Mouse (Mus musculus): ENCODE results near the gene Cacng8. TPM values are rescaled to one million over a fixed set of nuclear protein-coding genes. Genes with fewer than 3 reads are reported as not detected.

Gene Cacng8
- polyA plus RNA-seq, 1 experiment from 2014 or later, result 0.67 TPM

- 36% methylated on average over 12 of the region's 12 CpGs for WGBS
- Histone ChIP-seq H3K27me3 (ENCODE audit: insufficient read depth, low read length) (no peaks in the 10 kb centered on the region), H3K4me2 (ENCODE audit: low read length) (no peak overlapping the region), H3K27ac (no peak overlapping the region), H3K36me3 (ENCODE audit: insufficient read depth, low read length) (no peaks in the 10 kb centered on the region), H3K9ac (ENCODE audit: low read depth, low read length) (no peak overlapping the region), H3K4me1 (replicated peaks; ENCODE audit: insufficient read depth, low read length) (0 out of 2 replicates have a peak, but pooled peaks cover 4% of the 10 kb centered on the region), H3K9me3 (replicated peaks; ENCODE audit: low read length) (no peaks in the 10 kb centered on the region), H3K4me3 (replicated peaks; ENCODE audit: low read depth, low read length) (no peak overlapping the region)
- DNase-seq (ENCODE audit: low spot score), result peak; percentile 11
- ATAC-seq (replicated peaks; ENCODE audit: low FRiP score, low read depth), result no peak
- TF ChIP-seq CTCF (IDR thresholded peaks at IDR 0.05; ENCODE audit: low read depth), result no peak
Measured at GRCm38 (mm10) chr7:3368311-3368710, 22.2 kb upstream of the Cacng8 start.

DNA sequence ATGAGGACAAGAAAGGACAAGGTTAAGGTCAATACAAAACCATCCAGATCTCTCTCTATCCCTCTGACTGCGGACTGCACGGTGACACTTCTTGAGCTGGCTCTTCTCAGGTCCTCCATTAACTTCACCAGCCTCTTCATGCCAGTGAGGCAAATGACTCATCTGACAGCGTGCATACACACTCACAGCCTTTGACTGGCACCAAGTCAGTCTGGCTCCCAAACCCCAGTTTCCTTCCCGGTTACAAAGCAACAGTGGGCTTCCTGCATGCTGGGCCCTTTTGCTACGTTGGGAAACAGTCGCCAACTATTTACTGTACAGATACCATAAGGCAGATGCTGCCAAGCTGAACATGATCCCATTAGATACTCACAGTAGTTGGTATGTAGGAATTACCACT lies 21.3 kb upstream of the Cacng8 start:
- Histone ChIP-seq H3K4me1 (replicated peaks; ENCODE audit: insufficient read depth, low read length) (0 out of 2 replicates have a peak, but pooled peaks cover 4% of the 10 kb centered on the region), H3K9me3 (replicated peaks; ENCODE audit: low read length) (no peaks in the 10 kb centered on the region), H3K27ac (no peak overlapping the region), H3K36me3 (ENCODE audit: insufficient read depth, low read length) (no peaks in the 10 kb centered on the region), H3K27me3 (ENCODE audit: insufficient read depth, low read length) (no peaks in the 10 kb centered on the region), H3K4me3 (replicated peaks; ENCODE audit: low read depth, low read length) (no peak overlapping the region), H3K4me2 (ENCODE audit: low read length) (no peak overlapping the region), H3K9ac (ENCODE audit: low read depth, low read length) (no peak overlapping the region)
- 77% methylated on average over 6 of the region's 6 CpGs for WGBS
- ATAC-seq (replicated peaks; ENCODE audit: low FRiP score, low read depth) (no peak), DNase-seq (ENCODE audit: low spot score) (no peak)
- no peak for TF ChIP-seq CTCF (IDR thresholded peaks at IDR 0.05; ENCODE audit: low read depth)

GRCm38 (mm10) chr7:3370407-3370806 lies 20.1 kb upstream of the Cacng8 start:
- Histone ChIP-seq H3K36me3 (ENCODE audit: insufficient read depth, low read length) (no peaks in the 10 kb centered on the region), H3K4me2 (ENCODE audit: low read length) (no peak overlapping the region), H3K9me3 (replicated peaks; ENCODE audit: low read length) (no peaks in the 10 kb centered on the region), H3K9ac (ENCODE audit: low read depth, low read length) (no peak overlapping the region), H3K27ac (no peak overlapping the region), H3K4me3 (replicated peaks; ENCODE audit: low read depth, low read length) (no peak overlapping the region), H3K4me1 (replicated peaks; ENCODE audit: insufficient read depth, low read length) (0 out of 2 replicates have a peak, but pooled peaks cover 4% of the 10 kb centered on the region), H3K27me3 (ENCODE audit: insufficient read depth, low read length) (no peaks in the 10 kb centered on the region)
- DNase-seq (ENCODE audit: low spot score), result peak; percentile 66
- ATAC-seq (replicated peaks; ENCODE audit: low FRiP score, low read depth), result no peak
- no peak for TF ChIP-seq CTCF (IDR thresholded peaks at IDR 0.05; ENCODE audit: low read depth)
- 39% methylated on average over 4 of the region's 4 CpGs for WGBS

DNA sequence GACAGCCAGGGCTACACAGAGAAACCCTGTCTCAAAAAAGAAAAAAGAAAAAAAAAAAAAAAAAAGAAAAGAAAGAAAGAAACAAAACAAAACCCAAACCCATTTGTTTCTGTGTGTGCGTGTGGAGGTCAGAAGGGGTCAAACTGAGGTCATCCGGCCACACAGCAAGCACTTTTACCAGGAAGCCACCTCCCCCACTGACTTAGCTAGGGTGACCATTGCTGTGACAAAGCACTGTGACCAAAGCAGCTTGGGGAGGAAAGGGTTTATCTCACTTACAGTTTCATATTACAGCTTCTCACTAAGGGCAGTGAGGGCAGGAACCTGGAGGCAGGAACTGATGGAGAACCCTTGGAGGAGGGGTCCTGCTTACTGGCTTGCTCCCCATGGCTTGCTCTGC lies 18.1 kb upstream of the Cacng8 start:
- Histone ChIP-seq H3K4me2 (ENCODE audit: low read length) (no peak overlapping the region), H3K4me1 (replicated peaks; ENCODE audit: insufficient read depth, low read length) (0 out of 2 replicates have a peak, but pooled peaks cover 4% of the 10 kb centered on the region), H3K9ac (ENCODE audit: low read depth, low read length) (no peak overlapping the region), H3K36me3 (ENCODE audit: insufficient read depth, low read length) (no peaks in the 10 kb centered on the region), H3K27me3 (ENCODE audit: insufficient read depth, low read length) (no peaks in the 10 kb centered on the region), H3K27ac (no peak overlapping the region), H3K4me3 (replicated peaks; ENCODE audit: low read depth, low read length) (no peak overlapping the region), H3K9me3 (replicated peaks; ENCODE audit: low read length) (no peaks in the 10 kb centered on the region)
- TF ChIP-seq CTCF (IDR thresholded peaks at IDR 0.05; ENCODE audit: low read depth), result no peak
- 41% methylated on average over 2 of the region's 2 CpGs for WGBS
- ATAC-seq (replicated peaks; ENCODE audit: low FRiP score, low read depth), result no peak
- no peak for DNase-seq (ENCODE audit: low spot score)

DNA sequence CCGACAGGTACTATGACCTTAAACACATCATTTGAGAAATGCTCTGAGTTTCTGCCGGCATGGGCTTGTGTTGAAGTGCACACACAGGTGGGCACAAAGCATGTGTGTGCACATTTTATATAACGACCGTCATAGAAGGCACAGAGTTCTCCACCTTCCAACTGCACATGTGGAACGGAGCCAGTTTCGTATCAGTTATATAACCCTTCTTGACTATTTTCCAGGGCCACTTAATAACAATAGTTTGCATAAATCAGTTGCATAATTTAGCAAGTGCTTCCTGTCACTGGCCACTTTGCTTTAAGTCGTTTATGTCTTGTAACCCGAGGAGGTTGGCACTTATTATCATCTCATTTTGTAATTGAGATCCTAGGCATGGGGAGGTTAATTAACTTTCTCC lies 16.7 kb upstream of the Cacng8 start:
- no peak for ATAC-seq (replicated peaks; ENCODE audit: low FRiP score, low read depth)
- Histone ChIP-seq H3K4me3 (replicated peaks; ENCODE audit: low read depth, low read length) (no peak overlapping the region), H3K9ac (ENCODE audit: low read depth, low read length) (no peak overlapping the region), H3K9me3 (replicated peaks; ENCODE audit: low read length) (no peaks in the 10 kb centered on the region), H3K4me1 (replicated peaks; ENCODE audit: insufficient read depth, low read length) (no peaks in the 10 kb centered on the region), H3K27me3 (ENCODE audit: insufficient read depth, low read length) (no peaks in the 10 kb centered on the region), H3K36me3 (ENCODE audit: insufficient read depth, low read length) (no peaks in the 10 kb centered on the region), H3K27ac (no peak overlapping the region), H3K4me2 (ENCODE audit: low read length) (no peak overlapping the region)
- DNase-seq (ENCODE audit: low spot score), result no peak
- 73% methylated on average over 8 of the region's 8 CpGs for WGBS
- TF ChIP-seq CTCF (IDR thresholded peaks at IDR 0.05; ENCODE audit: low read depth), result no peak

DNA sequence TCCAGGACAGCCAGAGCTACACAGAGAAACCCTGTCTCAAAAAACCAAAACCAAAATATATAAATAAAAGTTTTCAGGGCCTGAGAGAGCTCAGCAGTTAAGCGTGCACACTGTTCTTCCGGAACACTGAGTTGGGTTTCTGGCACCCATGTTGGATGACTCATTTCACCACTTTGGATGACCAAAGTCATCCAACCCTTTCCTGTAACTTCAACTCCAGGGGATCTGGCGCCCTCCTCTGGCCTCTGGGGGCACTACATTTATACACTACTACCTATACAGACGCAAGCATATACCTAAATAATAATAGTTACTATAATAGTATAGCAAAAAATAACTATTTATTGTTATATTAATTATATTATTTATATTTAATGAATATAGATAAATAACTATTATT lies 13.7 kb upstream of the Cacng8 start:
- DNase-seq (ENCODE audit: low spot score) (peak; percentile 57), ATAC-seq (replicated peaks; ENCODE audit: low FRiP score, low read depth) (0 out of 2 replicates have a peak, but pooled peaks have one; percentile 21)
- TF ChIP-seq CTCF (IDR thresholded peaks at IDR 0.05; ENCODE audit: low read depth), result peak; percentile 64
- no peaks in the 10 kb centered on the region for H3K36me3 ChIP-seq (ENCODE audit: insufficient read depth, low read length)
- H3K4me1 ChIP-seq (replicated peaks; ENCODE audit: insufficient read depth, low read length), result no peaks in the 10 kb centered on the region
- H3K27ac ChIP-seq, result no peak overlapping the region
- no peak overlapping the region for H3K9ac ChIP-seq (ENCODE audit: low read depth, low read length)
- 51% methylated on average over 4 of the region's 4 CpGs for WGBS
- H3K4me2 ChIP-seq (ENCODE audit: low read length), result no peak overlapping the region
- no peaks in the 10 kb centered on the region for H3K27me3 ChIP-seq (ENCODE audit: insufficient read depth, low read length)
- no peak overlapping the region for H3K4me3 ChIP-seq (replicated peaks; ENCODE audit: low read depth, low read length)
- H3K9me3 ChIP-seq (replicated peaks; ENCODE audit: low read length), result no peaks in the 10 kb centered on the region

DNA sequence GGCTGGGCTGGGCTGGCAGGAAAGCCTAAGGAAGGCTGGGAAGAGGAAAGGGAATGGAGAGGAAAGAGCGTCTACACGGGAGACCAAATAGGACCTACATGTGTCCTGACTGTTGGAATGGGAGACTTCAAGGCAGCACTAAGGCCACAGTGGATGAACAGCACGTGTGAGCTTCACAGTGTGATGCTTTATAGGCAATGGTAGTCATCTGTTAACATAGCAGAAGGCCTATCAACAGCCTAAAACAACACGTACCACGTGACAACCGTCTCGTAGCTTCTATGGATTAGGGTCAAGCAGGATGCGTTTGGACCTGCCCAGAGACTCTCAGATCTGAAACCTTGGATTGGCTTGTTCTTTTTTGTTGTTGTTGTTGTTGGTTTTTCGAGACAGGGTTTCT lies 8.4 kb upstream of the Cacng8 start:
- ATAC-seq (replicated peaks; ENCODE audit: low FRiP score, low read depth), result no peak
- DNase-seq (ENCODE audit: low spot score), result no peak
- Histone ChIP-seq H3K27me3 (ENCODE audit: insufficient read depth, low read length) (no peaks in the 10 kb centered on the region), H3K36me3 (ENCODE audit: insufficient read depth, low read length) (no peaks in the 10 kb centered on the region), H3K4me3 (replicated peaks; ENCODE audit: low read depth, low read length) (no peak overlapping the region), H3K4me2 (ENCODE audit: low read length) (no peak overlapping the region), H3K4me1 (replicated peaks; ENCODE audit: insufficient read depth, low read length) (no peaks in the 10 kb centered on the region), H3K9ac (ENCODE audit: low read depth, low read length) (no peak overlapping the region), H3K9me3 (replicated peaks; ENCODE audit: low read length) (no peaks in the 10 kb centered on the region), H3K27ac (no peak overlapping the region)
- TF ChIP-seq CTCF (IDR thresholded peaks at IDR 0.05; ENCODE audit: low read depth), result no peak
- 87% methylated on average over 9 of the region's 9 CpGs for WGBS
